Mouse (Mus musculus): ENCODE data around the gene Sugp2.
A peak's percentile ranks its signal among the peaks of the same experiment; 100 is the strongest.
"Not testable (repeated sequence)": the region's sequence is repeated elsewhere in the genome, so short reads cannot be mapped to it uniquely, and the experiment has no call there.

Sugp2 gene

DNA sequence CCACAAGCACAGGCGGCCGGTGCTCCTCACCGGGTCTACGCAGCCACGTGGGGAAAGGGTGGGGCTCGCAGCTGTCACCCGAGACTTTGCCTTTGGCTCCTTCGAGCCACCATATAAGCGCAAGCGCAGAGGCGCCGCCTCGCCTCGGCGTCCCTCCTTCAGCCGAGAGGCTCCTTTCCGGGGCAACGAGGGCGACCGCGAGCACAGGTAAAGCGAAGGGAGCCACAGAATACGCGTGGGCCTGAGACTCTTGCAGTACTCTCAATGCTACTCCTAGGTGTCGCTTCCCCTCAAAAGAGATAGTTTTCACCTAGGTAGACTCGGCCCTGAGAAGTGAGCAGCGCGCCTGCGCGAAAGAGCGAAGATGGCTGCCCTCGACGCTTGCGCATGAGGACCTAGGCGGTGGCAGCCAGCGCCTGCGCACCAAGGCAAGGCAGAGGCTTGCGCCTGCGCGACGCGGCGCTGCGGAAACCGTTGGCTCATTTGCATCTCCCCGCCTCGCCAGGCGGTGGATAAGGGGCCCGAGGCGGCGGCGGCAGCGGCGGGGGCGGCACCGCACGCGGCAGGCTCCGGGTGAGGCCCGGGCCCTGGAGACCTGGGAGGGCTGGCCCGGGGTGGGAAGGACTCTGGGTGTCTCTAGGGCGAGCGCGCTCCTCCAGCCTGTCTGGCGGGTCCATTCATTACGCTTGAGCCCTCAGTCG is at the start of gene Sugp2, which contains the start of gene Armc6:
Sugp2 (plus strand) TSS at position 147 of the 701 bp plus-strand sequence.
Armc6 (minus strand) TSS at position 387 of the 701 bp plus-strand sequence.
- DNase-seq: peak; percentile 96

- DNase-seq: no peak
These were observed 45.3 kb upstream of the Sugp2 start for GRCm38 (mm10) chr8:70188707-70189106.

DNA sequence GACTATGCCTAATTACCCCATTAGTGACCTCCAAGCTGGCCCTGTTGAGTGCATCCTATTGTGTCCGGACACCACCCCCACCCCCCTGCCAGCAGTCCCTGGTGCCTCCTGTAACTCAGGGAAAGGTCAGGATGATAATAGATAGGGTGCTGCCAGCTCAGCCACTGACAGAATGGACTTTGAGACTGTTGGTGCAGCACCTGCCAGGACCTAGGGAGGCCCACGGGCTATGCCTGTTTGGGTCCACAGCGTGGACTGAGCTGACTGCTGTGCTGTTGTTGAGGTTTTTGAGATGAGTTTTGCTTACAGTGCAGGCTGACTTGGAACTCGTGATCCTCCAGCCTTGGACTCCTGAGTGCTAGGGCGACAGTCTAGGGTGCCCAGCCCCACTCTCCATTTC is 40.8 kb upstream of the Sugp2 start:
- DNase-seq: no peak

GRCm38 (mm10) chr8:70194191-70194590 is 39.8 kb upstream of the Sugp2 start:
- DNase-seq: no peak

DNA sequence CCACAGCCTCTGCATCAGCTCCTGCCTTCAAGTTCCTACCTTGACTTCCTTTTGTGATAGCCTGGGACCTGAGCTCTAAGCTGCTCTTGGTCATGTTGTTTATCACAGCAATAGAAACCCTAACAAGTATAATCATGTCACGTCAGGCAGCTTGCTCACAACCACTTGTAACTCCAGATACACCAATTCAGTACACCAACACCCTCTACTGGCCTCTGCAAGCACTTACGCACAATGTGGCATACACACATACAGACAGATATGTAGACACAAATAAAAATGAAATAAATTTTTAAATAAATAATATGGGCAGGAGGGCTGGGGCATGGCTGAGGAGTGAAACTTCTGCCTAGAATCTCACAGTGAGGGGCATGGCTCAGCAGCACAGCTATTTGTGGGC is 38.3 kb upstream of the Sugp2 start:
- no peak for DNase-seq

DNA sequence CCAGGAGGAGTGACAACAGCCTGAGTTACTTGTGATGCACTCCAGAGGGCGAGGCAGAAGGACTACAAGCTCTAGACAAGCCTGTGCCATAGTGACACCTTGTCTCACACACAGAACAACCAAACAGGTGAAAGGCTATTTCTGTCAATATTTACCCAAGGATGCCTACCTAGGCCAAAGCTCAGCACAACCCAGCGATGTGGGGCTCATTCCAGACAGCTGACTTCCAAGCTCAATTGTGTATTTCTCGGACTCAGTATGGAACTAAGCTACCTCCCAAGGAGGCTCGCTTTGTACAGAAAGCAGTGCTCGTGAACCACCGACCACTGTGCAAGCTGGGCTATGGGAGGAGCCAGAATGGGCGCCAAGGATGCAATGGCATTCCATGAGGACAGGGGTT is 36.4 kb upstream of the Sugp2 start:
- no peak for DNase-seq

DNA sequence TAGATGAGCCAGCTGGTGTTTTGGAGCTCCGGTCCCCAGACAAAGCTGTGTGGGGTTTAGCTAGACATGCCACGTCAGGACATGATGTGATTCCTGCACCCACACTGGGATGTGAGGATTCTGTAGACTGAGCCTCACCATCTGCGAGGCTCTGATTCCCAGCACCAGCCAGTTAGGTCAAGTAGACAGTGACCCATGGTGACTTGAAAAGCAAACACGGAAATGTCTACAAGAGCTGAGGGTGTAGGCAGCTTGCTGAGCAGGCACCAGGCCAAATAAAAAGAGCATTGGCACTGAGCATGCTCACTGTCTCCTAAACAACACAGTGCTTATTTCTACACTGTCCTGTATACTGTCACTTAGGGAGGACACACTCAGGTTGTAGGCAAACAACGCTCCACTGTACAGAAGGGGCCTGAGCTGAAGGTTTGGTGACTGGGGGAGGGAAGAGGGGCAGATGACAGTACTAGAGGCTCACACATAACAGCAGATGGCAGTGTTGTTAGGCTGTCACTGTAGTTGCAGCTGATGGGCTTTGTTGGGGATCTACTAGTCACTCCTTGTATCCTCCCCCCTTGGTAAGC is 33.8 kb upstream of the Sugp2 start:
- peak; percentile 27 for DNase-seq

DNA sequence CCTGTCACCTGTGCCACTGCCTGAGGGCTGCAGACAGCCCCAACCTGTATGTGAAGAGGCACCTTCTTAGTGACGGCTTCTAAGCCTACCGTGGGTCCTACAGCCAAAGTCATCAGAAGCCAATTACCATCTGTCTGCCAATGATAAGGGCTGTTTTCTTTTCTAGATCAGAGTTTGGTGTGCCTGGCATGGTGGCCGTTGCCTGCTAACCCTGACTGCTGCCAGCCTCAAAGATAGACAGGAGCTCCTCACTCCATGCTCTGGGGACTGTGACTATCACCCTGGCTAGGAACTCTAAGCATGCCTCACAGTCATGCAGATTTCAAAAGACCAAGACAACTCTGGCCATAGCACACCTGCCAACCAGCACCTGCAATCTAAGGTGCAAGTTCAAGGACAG is 32.6 kb upstream of the Sugp2 start:
- DNase-seq: no peak

DNA sequence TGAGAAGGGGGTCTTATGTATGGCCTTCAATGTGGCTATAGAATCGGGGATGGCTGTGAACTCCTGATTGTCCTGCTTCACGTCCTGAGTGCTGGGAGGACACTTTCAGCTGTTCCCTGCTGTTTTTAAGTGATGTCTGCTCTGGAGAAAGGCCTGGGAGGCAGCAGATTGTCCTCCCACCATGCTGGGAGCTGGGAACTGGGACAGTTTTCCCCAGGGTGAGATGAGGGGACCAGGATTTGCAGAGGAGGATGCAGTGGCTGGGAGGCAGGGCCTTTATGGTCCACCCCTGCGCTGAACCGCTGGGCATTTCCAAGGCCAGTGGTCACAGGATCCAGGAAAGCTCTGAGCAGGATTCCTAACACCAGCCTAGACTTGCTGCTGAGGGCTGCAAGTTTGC is 31.0 kb upstream of the Sugp2 start:
- DNase-seq: no peak

DNA sequence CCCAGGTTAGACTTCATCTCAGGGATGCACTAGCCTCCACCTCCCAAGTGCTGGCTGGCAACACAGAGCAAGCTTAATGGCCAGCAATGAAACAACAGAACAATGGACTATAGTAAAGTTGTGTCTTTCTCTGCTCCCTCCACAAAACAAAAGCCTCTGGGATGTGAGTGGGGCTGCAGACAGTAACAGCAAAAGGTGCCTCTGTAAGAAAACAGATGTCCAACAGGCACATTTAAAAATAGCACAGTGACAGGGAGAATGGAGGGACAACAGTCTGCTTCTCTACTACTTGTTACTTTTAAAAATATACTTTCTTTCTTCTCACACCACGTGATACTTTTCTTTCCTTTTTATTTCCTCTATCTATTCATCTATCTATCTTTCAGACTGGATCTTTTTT is 29.3 kb upstream of the Sugp2 start:
- no peak for DNase-seq

DNA sequence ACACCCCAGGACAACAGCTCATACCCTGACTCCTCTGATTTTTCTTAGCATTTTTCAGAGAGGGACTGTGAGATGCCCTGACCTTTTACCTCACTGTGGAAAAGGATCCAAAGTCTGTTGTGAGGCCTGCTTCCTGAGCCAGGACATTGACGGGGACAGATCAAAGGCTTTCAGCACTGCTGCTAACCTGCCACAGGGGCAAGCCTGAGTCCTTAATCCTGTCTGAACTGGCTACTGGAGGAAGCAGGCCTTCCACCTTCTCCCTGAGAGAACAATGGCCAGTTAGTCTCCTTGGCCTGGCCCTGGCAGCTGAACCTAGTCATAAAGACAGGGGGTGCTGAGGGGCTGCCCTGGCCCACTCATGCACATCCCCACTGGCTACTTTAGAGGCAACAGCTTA is 25.9 kb upstream of the Sugp2 start:
- no peak for DNase-seq

- DNase-seq: no peak
These were observed 23.5 kb upstream of the Sugp2 start for GRCm38 (mm10) chr8:70210538-70210937.

- DNase-seq: no peak
These were observed 22.8 kb upstream of the Sugp2 start for GRCm38 (mm10) chr8:70211275-70211674.

DNA sequence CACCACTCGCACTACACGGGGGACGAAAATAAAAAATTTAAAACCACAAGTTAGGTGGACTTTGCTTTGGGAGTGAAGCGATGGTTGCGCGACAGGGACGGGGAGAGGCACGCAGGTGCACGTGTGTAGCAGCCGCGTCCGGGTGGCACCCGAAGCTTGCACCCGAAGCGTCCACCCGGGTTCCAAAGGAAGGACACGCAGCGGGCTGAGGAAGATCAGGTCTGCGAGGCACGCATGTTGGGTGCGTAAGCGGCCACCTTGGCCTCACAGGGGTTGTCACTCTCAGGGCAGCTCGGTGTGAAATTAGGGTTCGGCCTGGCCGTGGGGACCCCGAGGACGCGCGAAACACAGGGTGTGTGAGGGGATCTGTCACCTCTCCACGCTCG is 22.3 kb upstream of the Sugp2 start:
- DNase-seq: no peak

DNA sequence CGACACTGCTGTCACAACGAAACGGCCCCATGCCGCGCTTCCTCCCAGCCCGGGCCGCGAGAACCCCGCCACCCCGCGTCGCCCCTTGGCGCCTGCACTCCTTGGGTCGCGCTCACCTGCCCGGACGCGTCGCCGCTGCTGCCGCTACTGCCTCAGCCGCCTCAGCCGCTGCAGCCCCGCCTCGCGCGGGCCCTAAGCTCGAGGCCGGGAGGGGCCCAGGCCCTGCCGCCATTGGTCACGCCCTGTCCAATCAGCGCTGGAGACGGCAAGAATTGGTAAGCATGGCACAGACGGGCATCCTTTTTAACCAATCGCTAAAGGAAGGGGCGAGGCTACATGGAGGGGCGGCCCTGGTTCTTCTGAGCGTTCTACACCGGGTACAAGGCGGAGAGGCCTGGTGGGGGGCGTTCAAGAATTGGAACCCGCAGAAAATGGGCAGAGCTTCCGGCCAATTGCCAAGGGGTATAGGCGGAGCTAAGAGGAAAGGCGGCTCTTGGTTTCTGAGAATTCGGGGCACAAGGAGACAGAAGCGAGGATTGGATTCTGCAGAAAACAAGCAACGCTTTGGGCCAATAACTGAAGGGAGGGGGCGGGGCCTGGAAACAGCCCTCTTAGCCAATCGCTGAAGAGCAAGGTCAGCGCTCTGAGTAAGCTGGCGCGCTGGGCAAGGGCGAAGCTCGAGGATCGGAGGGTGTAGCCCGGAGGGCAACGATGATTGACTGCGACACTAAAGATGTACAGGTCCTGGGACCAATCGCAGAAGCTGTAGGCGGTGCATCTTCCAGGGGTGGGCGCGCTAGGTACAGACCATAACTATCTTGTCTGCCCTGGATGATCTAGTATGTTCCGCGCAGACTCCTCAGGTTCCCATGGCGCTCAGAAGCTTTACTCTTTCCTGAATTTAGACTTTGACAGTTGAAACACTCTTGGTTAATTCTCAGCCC is 21.6 kb upstream of the Sugp2 start, which contains the start of gene Slc25a42:
Slc25a42 (minus strand) TSS at position 194 of the 944 bp plus-strand sequence.
- DNase-seq: peak; percentile 96

DNA sequence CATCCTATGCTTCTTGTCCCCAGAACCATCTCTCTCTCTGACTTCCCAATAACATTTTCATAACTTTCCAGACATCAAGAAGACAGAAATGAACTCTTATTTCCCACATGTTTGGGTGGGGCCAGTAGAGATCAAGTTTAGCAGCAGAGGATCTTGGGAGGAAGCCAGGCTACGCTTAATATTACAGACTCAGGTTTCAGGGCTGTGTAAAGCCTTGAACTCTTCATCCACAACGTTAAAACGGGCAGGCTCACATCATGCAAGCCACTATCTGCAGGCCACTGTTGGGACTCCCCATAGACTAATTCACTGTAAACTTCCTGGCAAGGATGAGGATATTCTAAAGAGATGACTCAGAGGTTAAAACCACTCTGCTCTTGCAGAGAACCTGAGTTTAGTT is 19.6 kb upstream of the Sugp2 start:
- DNase-seq: no peak

GRCm38 (mm10) chr8:70215092-70215491 is 18.9 kb upstream of the Sugp2 start:
- DNase-seq: no peak

DNA sequence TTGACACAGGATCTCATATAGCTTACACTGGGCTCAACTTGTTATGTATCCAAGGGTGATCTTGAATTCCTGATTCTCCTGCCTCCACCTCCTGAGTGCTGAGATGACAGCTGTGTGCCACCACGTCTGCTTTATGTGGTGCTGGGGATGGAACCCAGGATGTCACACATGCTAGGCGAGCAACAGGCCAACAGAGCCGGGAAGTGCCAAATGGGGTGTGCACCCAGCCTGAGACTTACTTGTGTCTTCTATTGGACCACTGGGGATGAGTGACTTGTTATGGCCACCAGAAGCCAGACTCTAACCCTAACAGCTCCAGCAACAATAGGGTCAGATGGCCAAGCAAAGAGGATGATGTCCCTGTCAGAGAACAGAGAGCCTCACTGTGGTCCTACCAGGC is 17.9 kb upstream of the Sugp2 start:
- not testable (repeated sequence) for DNase-seq

DNA sequence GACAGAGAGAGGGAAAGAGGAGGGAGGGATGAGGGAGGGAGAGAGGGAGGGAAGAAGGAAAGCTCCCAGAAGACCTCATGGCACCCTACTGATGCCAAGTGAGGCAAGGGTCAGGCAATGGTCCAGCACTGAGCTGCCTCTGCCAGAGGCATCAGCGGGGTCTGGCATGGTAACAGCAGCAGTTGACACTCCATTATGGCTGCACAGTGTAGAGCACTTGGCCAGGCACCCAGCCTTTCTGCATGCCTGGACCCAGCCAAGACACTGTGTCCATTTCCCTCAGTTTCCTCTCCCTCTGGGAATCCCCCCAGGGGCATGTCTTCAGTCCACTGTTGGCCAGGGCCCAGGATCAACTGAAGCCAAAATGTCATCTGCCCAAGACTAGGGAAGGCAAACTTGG is 17.5 kb upstream of the Sugp2 start:
- DNase-seq: no peak

- DNase-seq: no peak
These were observed 16.6 kb upstream of the Sugp2 start for GRCm38 (mm10) chr8:70217441-70217840.

DNA sequence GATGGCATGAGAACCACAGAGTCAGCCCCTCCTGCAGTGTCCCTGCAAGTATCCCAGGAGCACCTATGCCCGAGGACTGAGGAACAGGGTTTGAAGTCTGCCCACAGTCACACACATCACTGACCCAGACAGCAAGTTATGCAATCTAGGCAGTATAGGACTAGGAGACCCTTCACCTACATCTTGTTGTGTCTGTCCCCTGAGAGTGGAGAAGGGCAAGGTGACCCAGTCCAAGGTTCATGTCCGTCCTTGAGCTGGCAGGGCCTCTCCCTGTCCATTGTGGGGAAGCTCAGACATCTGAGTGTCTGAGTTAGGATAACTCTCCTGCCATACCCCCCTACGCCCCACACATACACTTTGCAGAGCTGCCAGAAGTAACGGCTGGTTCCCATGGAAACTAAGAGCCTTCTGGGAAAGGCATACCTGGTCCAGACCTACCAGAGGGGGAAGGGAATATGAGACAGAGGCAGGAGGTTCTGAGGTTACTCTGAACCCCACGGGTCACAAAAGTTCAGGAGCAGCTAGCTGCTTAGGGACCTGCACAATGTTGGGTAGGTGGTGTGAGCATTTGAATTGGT is 14.8 kb upstream of the Sugp2 start:
- no peak for DNase-seq

- DNase-seq: no peak
These were observed 13.7 kb upstream of the Sugp2 start for GRCm38 (mm10) chr8:70220236-70220840.

GRCm38 (mm10) chr8:70220911-70221310 is 13.1 kb upstream of the Sugp2 start:
- DNase-seq: no peak
